Mouse (Mus musculus) olfactory bulb, adult 2 months (tissue): ENCODE data around the gene Rtl1.

Source experiments
- CTCF ChIP-seq: fragments of 200-500 bp; IDR thresholded peaks from 2 replicates; pipeline ENCODE4 v1.5.1; 2012; ENCODE audit warnings: low read depth, mild to moderate bottlenecking, low read length, moderate library complexity; ENCODE audit not compliant: insufficient read depth
- POLR2A ChIP-seq: fragments of 200-500 bp; IDR thresholded peaks from 2 replicates; pipeline ENCODE4 v1.6.1; 2012; ENCODE audit warnings: mild to moderate bottlenecking, low read depth, low read length, moderate library complexity; ENCODE audit not compliant: insufficient read depth

DNA sequence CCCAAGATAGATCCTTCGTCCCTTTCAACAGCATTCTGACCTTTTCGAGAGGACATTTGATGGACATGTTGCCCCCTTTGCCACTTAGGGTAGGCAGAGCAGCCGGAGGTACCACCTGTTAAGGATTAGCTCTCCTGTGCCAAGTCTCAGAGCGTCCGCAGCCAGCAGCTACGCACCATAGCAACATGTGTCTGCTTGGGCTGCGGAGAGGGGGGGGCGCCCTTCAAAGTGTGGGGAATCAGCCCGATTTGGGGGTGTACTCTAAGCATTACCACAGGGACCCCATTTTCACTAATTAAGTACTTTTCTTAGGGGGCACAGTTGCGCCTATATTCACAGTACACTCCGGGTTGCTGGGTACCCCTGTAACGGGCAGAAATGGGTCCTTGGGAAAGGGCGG, 60.2 kb downstream of the Rtl1 start:
- TF ChIP-seq POLR2A (no peak), CTCF (no peak)
